Mouse (Mus musculus) embryonic fibroblast, embryonic 13.5 days (primary cell): ENCODE results near the gene Clasrp.

ENCODE experiments used
- CTCF ChIP-seq: IDR thresholded peaks from 2 replicates; pipeline ENCODE4 v1.5.1; 2011; ENCODE audit warnings: mild to moderate bottlenecking, control low read depth, low read length, moderate library complexity, borderline replicate concordance; ENCODE audit not compliant: insufficient read depth
- POLR2A ChIP-seq: IDR thresholded peaks from 2 replicates; pipeline ENCODE4 v1.6.1; 2011; ENCODE audit warnings: low read depth, mild to moderate bottlenecking, control low read depth, low read length, moderate library complexity

- TF ChIP-seq CTCF (no peak), POLR2A (no peak)
These were observed 3.0 kb upstream of the Clasrp start for GRCm38 (mm10) chr7:19607291-19607690.
